Mouse (Mus musculus) small intestine, adult 2 months (tissue): ENCODE results near the gene Il17d. TPM values are rescaled to one million over a fixed set of nuclear protein-coding genes. Genes with fewer than 3 reads are reported as not detected.

ENCODE experiments used
- H3K27ac ChIP-seq: fragments of 200-500 bp; 2 replicates; pipeline ENCODE4 v1.5.1; 2012; ENCODE audit warnings: low read depth, low read length, control low read depth, inconsistent platforms; ENCODE audit not compliant: insufficient read depth
- H3K27me3 ChIP-seq: fragments of 200-500 bp; 2 replicates; pipeline ENCODE4 v1.6.1; 2012; ENCODE audit warnings: mild to moderate bottlenecking, moderate library complexity, low read length, inconsistent platforms; ENCODE audit not compliant: control insufficient read depth, insufficient read depth
- H3K36me3 ChIP-seq: fragments of 200-500 bp; 2 replicates; pipeline ENCODE4 v1.6.1; 2012; ENCODE audit warnings: mild to moderate bottlenecking, low read length, control low read depth, inconsistent platforms; ENCODE audit not compliant: control insufficient read depth, insufficient read depth
- H3K4me1 ChIP-seq: fragments of 200-500 bp; 2 replicates; pipeline ENCODE4 v1.6.1; 2012; ENCODE audit warnings: low read length, inconsistent platforms, mixed read lengths; ENCODE audit not compliant: control insufficient read depth, insufficient read depth, insufficient read length
- H3K4me3 ChIP-seq: fragments of 200-500 bp; 2 replicates; pipeline ENCODE4 v1.5.1; 2012; ENCODE audit warnings: low read depth, mild to moderate bottlenecking, control low read depth, inconsistent platforms, low read length, moderate library complexity
- CTCF ChIP-seq: fragments of 200-500 bp; IDR thresholded peaks from 2 replicates; pipeline ENCODE4 v1.5.1; 2012; ENCODE audit warnings: low read depth, mild to moderate bottlenecking, control low read depth, inconsistent platforms, low read length, moderate library complexity, mixed read lengths; ENCODE audit not compliant: insufficient replicate concordance, insufficient read length; ENCODE audit errors: extremely low read depth
- POLR2A ChIP-seq: fragments of 200-500 bp; IDR thresholded peaks from 2 replicates; pipeline ENCODE4 v1.6.1; 2012; ENCODE audit warnings: low read depth, mild to moderate bottlenecking, control low read depth, inconsistent platforms, low read length, moderate library complexity
- WGBS: fragments of 180-500 bp; shearing (Covaris S2); methylation state at CpG from one replicate; pipeline ENCODE4 v1.1.7; 2018; 5-methylcytosine and 5-hydroxymethylcytosine counted together
- polyA plus RNA-seq: library from polyadenylated mRNA; depleted of rRNA; stranded (reverse); fragments of >200 nt; gene quantifications from 2 replicates; pipeline ENCODE4 v1.2.3, GENCODE M21; 2012

Il17d gene
- polyA plus RNA-seq, 1 experiment: 5.6 TPM

DNA sequence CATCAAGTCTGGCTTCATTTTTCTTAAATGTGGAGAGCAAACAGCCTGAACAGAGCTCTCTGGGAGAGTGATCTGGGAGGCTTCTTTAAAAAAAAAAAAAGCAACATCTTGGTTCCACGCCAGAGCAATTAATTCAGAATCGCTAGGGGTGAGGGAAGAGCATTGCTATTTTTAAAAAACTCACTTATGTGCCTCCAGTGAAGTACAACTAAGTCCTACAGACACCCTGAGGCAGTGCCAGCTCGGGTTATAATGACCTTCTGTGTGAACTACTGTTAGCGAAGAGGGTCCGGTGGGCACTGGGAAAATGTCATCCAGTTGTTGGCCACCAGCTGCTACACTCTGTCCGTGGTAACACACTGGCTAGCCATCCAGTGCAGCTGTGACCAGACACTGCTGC is 11.1 kb downstream of the Il17d start:
- no peak overlapping the region for H3K4me3 ChIP-seq
- TF ChIP-seq POLR2A (no peak), CTCF (no peak)
- H3K27ac ChIP-seq: no peak overlapping the region
- no peaks in the 10 kb centered on the region for H3K27me3 ChIP-seq
- 45% methylated on average over 6 of the region's 6 CpGs for WGBS
- no peaks in the 10 kb centered on the region for H3K36me3 ChIP-seq
- no peaks in the 10 kb centered on the region; the same call in 1 of the 2 replicates for H3K4me1 ChIP-seq

DNA sequence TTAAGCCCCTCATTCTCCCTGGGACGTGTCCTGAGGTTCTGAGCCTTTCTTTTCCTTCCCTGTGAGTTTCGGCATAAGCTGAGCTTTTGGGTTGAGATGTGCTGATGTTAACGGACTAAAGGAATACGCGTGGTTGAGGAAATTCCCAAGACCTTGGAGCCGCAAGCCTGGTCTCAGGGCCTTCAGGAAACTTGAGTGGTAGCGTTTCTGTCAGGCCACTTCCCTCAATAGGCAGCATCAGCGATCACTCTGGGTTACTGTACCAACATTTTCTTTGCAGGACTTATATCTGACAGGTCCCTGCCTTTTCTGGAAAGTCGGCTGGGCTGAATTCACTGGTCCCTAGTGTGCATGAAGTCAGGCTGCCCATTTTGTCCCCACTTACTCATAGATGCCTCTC is 12.2 kb downstream of the Il17d start:
- no peaks in the 10 kb centered on the region; the same call in 1 of the 2 replicates for H3K4me1 ChIP-seq
- H3K36me3 ChIP-seq: no peaks in the 10 kb centered on the region
- no peak overlapping the region for H3K27ac ChIP-seq
- TF ChIP-seq POLR2A (no peak), CTCF (no peak)
- WGBS: 78% methylated on average over 9 of the region's 9 CpGs
- H3K27me3 ChIP-seq: no peaks in the 10 kb centered on the region
- no peak overlapping the region for H3K4me3 ChIP-seq

DNA sequence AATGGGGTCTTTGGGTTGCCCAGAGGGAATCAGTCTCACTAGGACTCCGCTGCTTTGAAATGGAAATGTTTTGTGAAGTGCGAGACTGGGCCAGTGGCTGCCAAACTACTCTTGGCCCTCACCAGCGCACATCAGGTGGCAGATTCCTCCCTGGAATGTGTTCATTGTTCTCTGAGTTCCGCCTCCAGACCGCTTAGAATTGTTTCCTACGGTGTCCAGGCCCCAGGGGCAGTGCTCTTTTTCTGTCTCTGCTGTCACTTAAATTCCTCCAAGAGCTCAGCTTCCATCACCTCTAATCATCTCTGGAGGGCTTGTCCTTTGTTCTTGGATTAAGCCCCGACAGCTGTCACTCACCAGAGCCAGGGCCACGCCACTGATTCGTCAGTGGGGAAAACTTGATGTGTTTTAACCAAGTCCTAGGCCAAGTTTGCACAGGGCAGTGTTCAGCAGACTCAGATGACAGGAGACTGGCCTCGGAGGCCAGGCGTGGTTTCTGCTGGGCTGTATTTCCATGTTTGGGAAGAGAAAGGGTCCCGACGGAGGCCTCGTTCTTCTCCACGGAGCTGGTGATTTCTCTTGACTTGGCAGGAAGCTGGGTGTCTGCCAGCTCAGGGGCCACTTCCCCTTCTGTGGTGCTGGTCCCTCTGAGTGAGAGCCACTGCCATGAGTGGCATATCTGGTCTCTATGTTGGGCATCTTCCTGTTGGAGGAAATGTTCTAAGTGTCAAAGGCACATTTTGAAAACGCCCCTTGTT is 12.9 kb downstream of the Il17d start:
- no peaks in the 10 kb centered on the region; the same call in 1 of the 2 replicates for H3K4me1 ChIP-seq
- H3K4me3 ChIP-seq: no peak overlapping the region
- H3K27ac ChIP-seq: no peak overlapping the region
- H3K27me3 ChIP-seq: no peaks in the 10 kb centered on the region
- WGBS: 56% methylated on average over 16 of the region's 16 CpGs
- TF ChIP-seq POLR2A (no peak), CTCF (no peak)
- H3K36me3 ChIP-seq: no peaks in the 10 kb centered on the region

DNA sequence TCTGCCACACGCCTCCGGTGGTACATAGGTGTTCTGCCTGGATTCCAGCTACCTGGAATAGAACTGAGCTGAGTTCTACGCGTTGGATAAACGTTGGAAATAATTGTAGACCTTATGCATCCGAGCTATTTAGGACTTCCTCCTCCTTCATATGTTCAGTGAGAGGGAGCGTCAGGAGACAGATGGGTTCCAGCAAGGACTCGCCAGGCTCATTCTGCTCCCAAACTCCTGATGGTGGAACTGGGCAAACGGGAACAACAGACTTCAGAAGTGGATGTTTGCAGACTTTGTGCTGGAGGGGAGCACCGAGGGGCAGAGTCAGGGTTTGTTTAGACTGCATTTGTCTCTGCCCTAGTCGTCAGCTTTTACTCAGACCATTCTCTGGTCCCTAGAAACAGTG is 16.1 kb downstream of the Il17d start:
- TF ChIP-seq CTCF (no peak), POLR2A (no peak)
- 73% methylated on average over 11 of the region's 11 CpGs for WGBS
- Histone ChIP-seq H3K27me3 (no peaks in the 10 kb centered on the region), H3K36me3 (no peaks in the 10 kb centered on the region), H3K4me3 (no peak overlapping the region), H3K27ac (no peak overlapping the region), H3K4me1 (no peaks in the 10 kb centered on the region; the same call in 1 of the 2 replicates)

DNA sequence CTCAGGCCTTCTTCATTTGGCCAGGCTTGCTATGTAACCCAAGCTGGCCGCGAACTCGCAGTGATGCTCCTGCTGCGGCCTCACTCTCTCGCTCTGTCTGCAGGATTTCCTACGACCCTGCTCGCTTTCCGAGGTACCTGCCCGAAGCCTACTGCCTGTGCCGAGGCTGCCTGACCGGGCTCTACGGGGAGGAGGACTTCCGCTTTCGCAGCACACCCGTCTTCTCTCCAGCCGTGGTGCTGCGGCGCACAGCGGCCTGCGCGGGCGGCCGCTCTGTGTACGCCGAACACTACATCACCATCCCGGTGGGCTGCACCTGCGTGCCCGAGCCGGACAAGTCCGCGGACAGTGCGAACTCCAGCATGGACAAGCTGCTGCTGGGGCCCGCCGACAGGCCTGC is 17.7 kb downstream of the Il17d start:
- Histone ChIP-seq H3K27me3 (no peaks in the 10 kb centered on the region), H3K4me3 (no peak overlapping the region), H3K27ac (no peak overlapping the region), H3K4me1 (no peaks in the 10 kb centered on the region; the same call in 1 of the 2 replicates), H3K36me3 (no peaks in the 10 kb centered on the region)
- 80% methylated on average over 34 of the region's 34 CpGs for WGBS
- TF ChIP-seq CTCF (no peak), POLR2A (no peak)

DNA sequence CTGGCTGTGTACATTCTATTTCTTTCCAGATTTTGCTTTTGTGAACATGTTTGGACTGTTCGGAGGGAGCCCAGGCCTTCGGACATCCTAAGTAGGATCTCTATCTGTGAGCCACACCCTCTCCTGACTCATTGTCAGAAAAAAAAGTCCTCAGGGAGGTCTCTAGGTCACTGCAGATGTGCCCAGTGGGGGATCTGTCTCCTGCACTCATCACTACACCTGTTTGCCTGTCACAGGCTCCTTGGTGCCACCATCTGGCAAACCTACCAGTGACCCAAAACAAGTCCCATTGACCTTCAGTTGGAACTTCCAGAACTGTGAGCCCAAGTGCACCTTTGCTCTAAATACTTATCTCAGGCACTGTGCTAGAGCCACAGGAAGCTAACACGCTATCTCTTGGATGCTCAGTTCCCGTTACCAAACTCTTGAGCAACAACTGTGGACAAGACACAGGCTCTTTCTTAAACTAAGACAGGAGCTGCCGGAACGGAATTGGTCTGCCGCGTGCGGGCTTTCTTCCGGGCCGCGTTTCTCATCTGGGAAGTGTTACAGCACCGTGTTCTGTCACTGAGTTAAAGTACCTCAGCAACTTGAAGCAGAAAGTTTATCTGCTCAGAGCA is 19.0 kb downstream of the Il17d start:
- no peaks in the 10 kb centered on the region for H3K4me1 ChIP-seq
- 88% methylated on average over 13 of the region's 13 CpGs for WGBS
- H3K27ac ChIP-seq: no peak overlapping the region
- H3K4me3 ChIP-seq: no peak overlapping the region
- no peaks in the 10 kb centered on the region for H3K27me3 ChIP-seq
- TF ChIP-seq CTCF: no peak
- TF ChIP-seq POLR2A: no peak
- no peaks in the 10 kb centered on the region for H3K36me3 ChIP-seq

DNA sequence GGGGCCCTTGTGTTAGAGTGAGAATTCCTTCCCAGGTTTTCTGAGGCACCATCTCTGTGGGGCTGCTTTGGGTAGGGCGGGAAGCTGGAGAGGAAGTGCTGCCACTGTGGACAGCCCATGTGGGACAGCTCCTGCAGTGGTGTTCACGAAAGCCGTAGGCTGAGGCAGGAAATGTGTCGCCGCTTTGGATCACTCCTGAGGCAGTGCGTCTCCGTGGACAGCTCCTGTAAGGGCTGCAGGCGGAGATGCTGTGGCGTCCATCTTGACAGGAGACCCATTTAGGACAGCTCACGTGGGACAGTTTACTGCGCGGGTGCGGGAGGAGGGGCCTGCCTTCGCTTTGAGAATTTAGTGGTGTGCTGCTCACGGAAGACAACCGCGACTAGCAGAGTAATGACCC is 20.9 kb downstream of the Il17d start:
- H3K4me1 ChIP-seq: no peaks in the 10 kb centered on the region
- peaks cover 7% of the 10 kb centered on the region for H3K36me3 ChIP-seq
- H3K27me3 ChIP-seq: no peaks in the 10 kb centered on the region
- H3K4me3 ChIP-seq: no peak overlapping the region
- no peak overlapping the region for H3K27ac ChIP-seq
- TF ChIP-seq CTCF (no peak), POLR2A (no peak)
- WGBS: 91% methylated on average over 17 of the region's 17 CpGs
